Mouse (Mus musculus): Measurements from ENCODE around the gene Ptprb. TPM values are rescaled to one million over a fixed set of nuclear protein-coding genes. Genes with fewer than 3 reads are reported as not detected.

Ptprb gene
- 4.4 and 6.3 TPM in 2 replicates for polyA plus RNA-seq (2014; fragmentation: Nextera tagmentation; extraction: Ambion mirVana)

DNA sequence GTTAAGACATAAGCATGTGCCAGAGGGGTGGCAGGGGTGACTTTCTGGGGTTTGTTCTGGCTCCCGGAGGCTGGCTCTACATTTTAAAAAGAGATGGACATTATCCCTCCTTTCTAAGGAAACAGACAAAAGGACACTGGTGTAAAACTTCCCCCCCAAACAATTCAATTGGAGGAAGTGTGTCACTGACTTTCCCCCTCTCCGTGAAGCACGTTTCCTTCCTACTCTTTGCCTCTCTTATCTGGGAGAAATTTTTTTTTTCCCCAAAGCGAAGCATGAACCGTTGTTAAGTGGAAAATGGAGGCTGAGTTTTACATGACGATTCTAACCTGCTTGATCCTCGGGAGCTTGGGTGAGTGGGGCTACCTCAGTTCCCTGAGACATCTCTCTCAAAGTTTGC, at the start of gene Ptprb:
TSS of gene Ptprb (plus strand) at position 244 of the 400 bp plus-strand sequence.
- no peaks in the 10 kb centered on the region for H3K36me3 ChIP-seq (ENCODE audit: control insufficient read depth, insufficient read depth, low read length)
- H3K4me1 ChIP-seq (ENCODE audit: control insufficient read depth, insufficient read depth, low read length), result peaks cover 6% of the 10 kb centered on the region; the same call in 1 of the 2 replicates
- H3K27ac ChIP-seq (ENCODE audit: low read depth, low read length), result no peak within 1 kb of the TSS; the same call in 1 of the 2 replicates
- H3K4me2 ChIP-seq (replicated peaks; ENCODE audit: low read depth, low read length), result no peak within 1 kb of the TSS; the same call in 1 of the 2 replicates
- H3K9ac ChIP-seq (ENCODE audit: low read depth, low read length), result no peak within 1 kb of the TSS
- H3K4me3 ChIP-seq (ENCODE audit: low read length), result peak within 1 kb of the TSS; percentile 10; the same call in 1 of the 2 replicates
- H3K27me3 ChIP-seq (ENCODE audit: control insufficient read depth, insufficient read depth, low read length), result no peaks in the 10 kb centered on the region
- H3K9me3 ChIP-seq (ENCODE audit: control insufficient read depth, low read length), result no peaks in the 10 kb centered on the region
- no peak for ATAC-seq (ENCODE audit: low FRiP score, low TSS enrichment)
- WGBS, result 68% methylated on average over 7 of the region's 7 CpGs

DNA sequence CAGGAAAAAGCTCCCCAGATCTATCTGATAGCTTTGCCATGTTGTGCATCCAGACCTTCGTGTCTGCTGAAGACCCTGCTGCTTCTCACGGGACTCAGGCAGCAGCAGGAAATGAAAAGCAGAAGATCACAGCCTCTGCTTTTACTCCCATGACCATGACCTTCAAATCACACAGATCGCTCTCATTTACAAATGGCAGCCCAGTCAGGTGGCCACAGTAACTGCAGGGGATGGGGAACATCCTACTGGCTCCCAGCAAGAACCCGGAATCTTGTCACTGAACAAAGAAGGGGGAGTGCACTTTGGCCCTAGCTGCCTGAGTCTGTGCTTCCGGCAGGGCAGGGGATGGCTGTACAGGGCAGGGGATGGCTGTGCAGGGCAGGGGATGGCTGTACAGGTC, 40.0 kb upstream of the Ptprb start:
- Histone ChIP-seq H3K27ac (ENCODE audit: low read depth, low read length) (no peak overlapping the region), H3K4me3 (ENCODE audit: low read length) (no peak overlapping the region), H3K27me3 (ENCODE audit: control insufficient read depth, insufficient read depth, low read length) (no peaks in the 10 kb centered on the region), H3K36me3 (ENCODE audit: control insufficient read depth, insufficient read depth, low read length) (no peaks in the 10 kb centered on the region), H3K9ac (ENCODE audit: low read depth, low read length) (no peak overlapping the region), H3K4me1 (ENCODE audit: control insufficient read depth, insufficient read depth, low read length) (no peaks in the 10 kb centered on the region), H3K4me2 (replicated peaks; ENCODE audit: low read depth, low read length) (no peak overlapping the region), H3K9me3 (ENCODE audit: control insufficient read depth, low read length) (no peaks in the 10 kb centered on the region)
- ATAC-seq (ENCODE audit: low FRiP score, low TSS enrichment), result no peak
- 58% methylated on average over 5 of the region's 5 CpGs for WGBS

- no peak overlapping the region for H3K4me3 ChIP-seq (ENCODE audit: low read length)
- no peaks in the 10 kb centered on the region for H3K27me3 ChIP-seq (ENCODE audit: control insufficient read depth, insufficient read depth, low read length)
- H3K4me1 ChIP-seq (ENCODE audit: control insufficient read depth, insufficient read depth, low read length), result no peaks in the 10 kb centered on the region
- WGBS, result 79% methylated on average over 7 of the region's 7 CpGs
- H3K36me3 ChIP-seq (ENCODE audit: control insufficient read depth, insufficient read depth, low read length), result no peaks in the 10 kb centered on the region
- H3K27ac ChIP-seq (ENCODE audit: low read depth, low read length), result no peak overlapping the region
- H3K9me3 ChIP-seq (ENCODE audit: control insufficient read depth, low read length), result no peaks in the 10 kb centered on the region
- no peak overlapping the region for H3K9ac ChIP-seq (ENCODE audit: low read depth, low read length)
- no peak overlapping the region for H3K4me2 ChIP-seq (replicated peaks; ENCODE audit: low read depth, low read length)
- ATAC-seq (ENCODE audit: low FRiP score, low TSS enrichment), result no peak
These were observed 33.1 kb upstream of the Ptprb start for GRCm38 (mm10) chr10:116242200-116242599.

DNA sequence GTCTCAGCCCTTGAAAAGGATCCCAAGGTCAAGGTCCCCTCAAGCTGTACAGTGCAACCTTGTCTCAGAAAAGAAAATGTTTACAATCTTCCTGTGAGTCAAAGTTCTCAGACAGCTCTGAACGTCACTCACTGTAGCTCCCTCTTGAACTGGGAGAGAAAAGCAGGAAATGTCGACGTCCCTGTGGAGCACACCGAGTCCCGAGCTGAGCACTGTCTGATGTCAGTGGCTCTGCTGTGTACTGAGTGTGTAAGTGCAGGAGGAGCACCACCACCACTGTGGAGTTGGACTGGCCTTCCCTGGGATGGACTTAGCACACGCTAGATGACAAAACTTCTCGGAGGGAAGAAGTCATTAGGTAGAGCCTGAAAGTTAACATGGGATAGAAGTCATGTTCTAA, 31.9 kb upstream of the Ptprb start:
- H3K9me3 ChIP-seq (ENCODE audit: control insufficient read depth, low read length), result no peaks in the 10 kb centered on the region
- no peak for ATAC-seq (ENCODE audit: low FRiP score, low TSS enrichment)
- no peaks in the 10 kb centered on the region for H3K4me1 ChIP-seq (ENCODE audit: control insufficient read depth, insufficient read depth, low read length)
- no peaks in the 10 kb centered on the region for H3K36me3 ChIP-seq (ENCODE audit: control insufficient read depth, insufficient read depth, low read length)
- no peaks in the 10 kb centered on the region for H3K27me3 ChIP-seq (ENCODE audit: control insufficient read depth, insufficient read depth, low read length)
- H3K9ac ChIP-seq (ENCODE audit: low read depth, low read length), result no peak overlapping the region
- no peak overlapping the region for H3K4me3 ChIP-seq (ENCODE audit: low read length)
- WGBS, result 50% methylated on average over 7 of the region's 7 CpGs
- no peak overlapping the region for H3K4me2 ChIP-seq (replicated peaks; ENCODE audit: low read depth, low read length)
- no peak overlapping the region for H3K27ac ChIP-seq (ENCODE audit: low read depth, low read length)

GRCm38 (mm10) chr10:116245632-116246031, 29.7 kb upstream of the Ptprb start:
- 57% methylated on average over 2 of the region's 2 CpGs for WGBS
- H3K27ac ChIP-seq (ENCODE audit: low read depth, low read length), result no peak overlapping the region
- no peaks in the 10 kb centered on the region for H3K27me3 ChIP-seq (ENCODE audit: control insufficient read depth, insufficient read depth, low read length)
- H3K9me3 ChIP-seq (ENCODE audit: control insufficient read depth, low read length), result no peaks in the 10 kb centered on the region
- H3K9ac ChIP-seq (ENCODE audit: low read depth, low read length), result no peak overlapping the region
- no peak overlapping the region for H3K4me3 ChIP-seq (ENCODE audit: low read length)
- no peaks in the 10 kb centered on the region for H3K36me3 ChIP-seq (ENCODE audit: control insufficient read depth, insufficient read depth, low read length)
- H3K4me2 ChIP-seq (replicated peaks; ENCODE audit: low read depth, low read length), result no peak overlapping the region
- no peak for ATAC-seq (ENCODE audit: low FRiP score, low TSS enrichment)
- no peaks in the 10 kb centered on the region for H3K4me1 ChIP-seq (ENCODE audit: control insufficient read depth, insufficient read depth, low read length)

DNA sequence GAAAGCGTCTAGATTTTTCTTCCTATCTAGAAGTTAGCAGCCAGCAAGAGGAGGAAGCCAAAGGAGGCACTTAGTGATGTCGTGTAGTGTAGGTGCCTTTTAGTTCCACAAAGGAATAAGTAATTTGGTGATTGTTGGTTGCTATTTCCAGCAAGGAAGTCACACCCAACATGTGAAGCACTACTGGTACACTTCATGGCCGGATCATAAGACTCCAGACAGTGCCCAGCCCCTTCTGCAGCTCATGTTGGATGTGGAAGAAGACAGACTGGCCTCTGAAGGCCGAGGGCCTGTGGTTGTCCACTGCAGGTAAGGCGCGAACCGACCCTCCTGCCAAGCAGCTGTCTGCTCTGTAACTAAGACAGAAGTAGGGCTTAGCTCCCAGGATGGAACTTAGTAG, 22.7 kb upstream of the Ptprb start:
- Histone ChIP-seq H3K9me3 (ENCODE audit: control insufficient read depth, low read length) (no peaks in the 10 kb centered on the region), H3K36me3 (ENCODE audit: control insufficient read depth, insufficient read depth, low read length) (no peaks in the 10 kb centered on the region), H3K4me3 (ENCODE audit: low read length) (no peak overlapping the region), H3K27ac (ENCODE audit: low read depth, low read length) (no peak overlapping the region), H3K4me1 (ENCODE audit: control insufficient read depth, insufficient read depth, low read length) (no peaks in the 10 kb centered on the region), H3K9ac (ENCODE audit: low read depth, low read length) (no peak overlapping the region), H3K27me3 (ENCODE audit: control insufficient read depth, insufficient read depth, low read length) (no peaks in the 10 kb centered on the region), H3K4me2 (replicated peaks; ENCODE audit: low read depth, low read length) (no peak overlapping the region)
- no peak for ATAC-seq (ENCODE audit: low FRiP score, low TSS enrichment)
- WGBS, result 89% methylated on average over 7 of the region's 7 CpGs

- no peaks in the 10 kb centered on the region for H3K4me1 ChIP-seq (ENCODE audit: control insufficient read depth, insufficient read depth, low read length)
- 36% methylated on average over 6 of the region's 6 CpGs for WGBS
- ATAC-seq (ENCODE audit: low FRiP score, low TSS enrichment), result no peak
These were observed 21.4 kb upstream of the Ptprb start for GRCm38 (mm10) chr10:116253972-116254371.

GRCm38 (mm10) chr10:116259298-116259697, 16.0 kb upstream of the Ptprb start:
- H3K36me3 ChIP-seq (ENCODE audit: control insufficient read depth, insufficient read depth, low read length), result no peaks in the 10 kb centered on the region
- H3K4me2 ChIP-seq (replicated peaks; ENCODE audit: low read depth, low read length), result no peak overlapping the region
- no peak overlapping the region for H3K4me3 ChIP-seq (ENCODE audit: low read length)
- H3K4me1 ChIP-seq (ENCODE audit: control insufficient read depth, insufficient read depth, low read length), result peaks cover 10% of the 10 kb centered on the region; the same call in 1 of the 2 replicates
- ATAC-seq (ENCODE audit: low FRiP score, low TSS enrichment), result no peak
- H3K27me3 ChIP-seq (ENCODE audit: control insufficient read depth, insufficient read depth, low read length), result no peaks in the 10 kb centered on the region
- no peaks in the 10 kb centered on the region for H3K9me3 ChIP-seq (ENCODE audit: control insufficient read depth, low read length)
- no peak overlapping the region for H3K27ac ChIP-seq (ENCODE audit: low read depth, low read length)
- H3K9ac ChIP-seq (ENCODE audit: low read depth, low read length), result no peak overlapping the region
- 80% methylated on average over 4 of the region's 4 CpGs for WGBS

More at GRCm38 (mm10) chr10:116253972-116254371, 21.4 kb upstream of the Ptprb start:
- no peak overlapping the region for H3K9ac ChIP-seq (ENCODE audit: low read depth, low read length)
- H3K4me2 ChIP-seq (replicated peaks; ENCODE audit: low read depth, low read length), result no peak overlapping the region
- no peaks in the 10 kb centered on the region for H3K27me3 ChIP-seq (ENCODE audit: control insufficient read depth, insufficient read depth, low read length)
- no peaks in the 10 kb centered on the region for H3K36me3 ChIP-seq (ENCODE audit: control insufficient read depth, insufficient read depth, low read length)
- no peak overlapping the region for H3K27ac ChIP-seq (ENCODE audit: low read depth, low read length)
- no peaks in the 10 kb centered on the region for H3K9me3 ChIP-seq (ENCODE audit: control insufficient read depth, low read length)
- H3K4me3 ChIP-seq (ENCODE audit: low read length), result no peak overlapping the region

DNA sequence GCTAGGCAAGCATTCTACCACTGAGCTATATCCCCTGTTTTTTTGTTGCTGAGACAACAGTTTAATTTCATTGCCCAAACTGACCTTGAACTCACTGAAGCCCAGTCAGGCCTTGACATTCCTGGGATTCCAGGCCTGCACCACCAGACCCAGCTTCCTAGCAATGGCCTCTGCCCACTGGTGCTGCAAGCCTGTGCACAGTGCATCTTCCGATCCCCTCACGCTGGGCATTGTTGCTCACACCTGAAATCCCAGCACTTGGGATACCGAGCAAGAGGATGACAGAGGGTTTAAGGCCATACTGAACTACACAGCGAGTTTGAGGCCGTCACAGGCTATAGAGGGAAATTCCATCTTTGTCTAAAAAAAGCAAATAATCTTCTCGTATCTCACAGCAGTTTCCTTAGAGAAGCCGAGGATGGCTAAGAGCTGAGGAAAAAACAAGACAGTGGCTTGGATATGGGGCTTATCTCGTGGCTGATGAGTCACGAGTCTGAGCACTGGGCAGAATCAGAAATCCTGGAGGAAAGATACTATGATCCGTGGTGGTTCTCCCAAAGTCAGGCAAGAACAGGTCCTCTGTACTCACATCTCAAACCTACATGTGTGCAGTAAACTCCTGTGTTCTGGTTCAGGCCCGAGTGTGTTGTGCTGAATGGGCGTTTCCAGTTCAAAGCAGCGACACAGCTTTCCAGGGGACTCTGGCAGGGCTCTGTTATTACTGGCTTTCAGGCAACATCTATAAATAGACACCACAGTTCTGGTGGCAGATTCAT, 14.5 kb upstream of the Ptprb start:
- no peak overlapping the region for H3K4me2 ChIP-seq (replicated peaks; ENCODE audit: low read depth, low read length)
- H3K27ac ChIP-seq (ENCODE audit: low read depth, low read length), result peak overlapping the region; percentile 30; the same call in 1 of the 2 replicates
- no peak overlapping the region for H3K9ac ChIP-seq (ENCODE audit: low read depth, low read length)
- ATAC-seq (ENCODE audit: low FRiP score, low TSS enrichment), result no peak; the same call in 1 of the 2 replicates
- WGBS, result 61% methylated on average over 13 of the region's 13 CpGs
- H3K4me3 ChIP-seq (ENCODE audit: low read length), result no peak overlapping the region
- H3K36me3 ChIP-seq (ENCODE audit: control insufficient read depth, insufficient read depth, low read length), result no peaks in the 10 kb centered on the region
- H3K9me3 ChIP-seq (ENCODE audit: control insufficient read depth, low read length), result no peaks in the 10 kb centered on the region
- H3K4me1 ChIP-seq (ENCODE audit: control insufficient read depth, insufficient read depth, low read length), result peaks cover 13% of the 10 kb centered on the region; the same call in 1 of the 2 replicates
- no peaks in the 10 kb centered on the region for H3K27me3 ChIP-seq (ENCODE audit: control insufficient read depth, insufficient read depth, low read length)
